Mouse (Mus musculus) bone marrow, adult 2 months (tissue): ENCODE data around the gene Cfap300.

Experiments used
- CTCF ChIP-seq: fragments of 200-500 bp; IDR thresholded peaks from 2 replicates; pipeline ENCODE4 v1.5.1; 2011; ENCODE audit warnings: low read length, control low read depth; ENCODE audit not compliant: control insufficient read depth, insufficient read depth
- POLR2A ChIP-seq: fragments of 200-500 bp; IDR thresholded peaks from 2 replicates; pipeline ENCODE4 v1.6.1; 2011; ENCODE audit warnings: low read depth, mild to moderate bottlenecking, control low read depth, low read length, borderline replicate concordance; ENCODE audit not compliant: control insufficient read depth

DNA sequence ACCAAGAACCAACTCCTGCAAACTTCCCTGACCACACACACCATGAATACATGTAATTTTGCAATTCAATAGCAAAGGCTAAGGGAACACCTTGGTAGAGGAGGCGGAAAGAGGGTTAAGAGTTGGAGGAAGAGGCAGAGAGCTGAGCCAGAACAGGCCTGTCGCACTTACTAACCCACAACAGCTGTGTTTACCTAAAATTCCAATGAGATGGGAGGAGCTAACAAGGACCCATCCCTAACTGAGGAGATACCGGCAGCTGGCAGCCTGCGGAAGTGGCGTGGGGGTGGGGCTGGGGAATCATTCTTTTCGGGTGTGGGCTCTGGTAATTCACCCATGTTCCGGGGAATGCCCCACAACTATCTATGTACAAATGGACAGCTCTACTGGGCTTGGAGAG, 7.1 kb downstream of the Cfap300 start:
- TF ChIP-seq CTCF (no peak), POLR2A (no peak)
